Mouse (Mus musculus) heart, adult 8-10 months (tissue): ENCODE results near the gene Ralb. TPM values are rescaled to one million over a fixed set of nuclear protein-coding genes. Genes with fewer than 3 reads are reported as not detected.

Source experiments
- DNase-seq: peaks from one replicate; pipeline ENCODE4 v3.0.0; 2022; ENCODE audit warnings: low spot score
- total RNA-seq, 4 experiments: library from RNA; stranded (reverse); gene quantifications; 2 replicates each; pipeline ENCODE4 v1.2.4; 2022

The Ralb gene
- total RNA-seq, 4 experiments from 2014 or later = 22.7 to 29.9 (median 27.2) TPM

- DNase-seq = no peak
Measured at GRCm38 (mm10) chr1:119494024-119494711, 10.4 kb downstream of the Ralb start.

GRCm38 (mm10) chr1:119492505-119492904 lies 12.1 kb downstream of the Ralb start:
- no peak for DNase-seq

- peak; percentile 75 for DNase-seq
Measured at GRCm38 (mm10) chr1:119492097-119492496, 12.5 kb downstream of the Ralb start.

- no peak for DNase-seq
Measured at GRCm38 (mm10) chr1:119490765-119491164, 13.8 kb downstream of the Ralb start.

GRCm38 (mm10) chr1:119487917-119488590 lies 16.5 kb downstream of the Ralb start:
- no peak for DNase-seq

GRCm38 (mm10) chr1:119485825-119486224 lies 18.8 kb downstream of the Ralb start:
- DNase-seq = no peak

- DNase-seq = no peak
Measured at GRCm38 (mm10) chr1:119484457-119484856, 20.1 kb downstream of the Ralb start.

- DNase-seq = no peak
Measured at GRCm38 (mm10) chr1:119482891-119483290, 21.7 kb downstream of the Ralb start.

- DNase-seq = no peak
Measured at GRCm38 (mm10) chr1:119481205-119481932, 23.2 kb downstream of the Ralb start.

GRCm38 (mm10) chr1:119480678-119481077 lies 23.9 kb downstream of the Ralb start:
- DNase-seq = no peak

- DNase-seq = no peak
Measured at GRCm38 (mm10) chr1:119479641-119480040, 25.0 kb downstream of the Ralb start.

- no peak for DNase-seq
Measured at GRCm38 (mm10) chr1:119476905-119477353, 27.7 kb downstream of the Ralb start.

GRCm38 (mm10) chr1:119474671-119475070 lies 29.9 kb downstream of the Ralb start:
- DNase-seq = no peak

GRCm38 (mm10) chr1:119472648-119473047 lies 31.9 kb downstream of the Ralb start:
- no peak for DNase-seq

GRCm38 (mm10) chr1:119471793-119472396 lies 32.7 kb downstream of the Ralb start:
- no peak for DNase-seq

GRCm38 (mm10) chr1:119463386-119463785 lies 41.2 kb downstream of the Ralb start:
- DNase-seq = peak; percentile 52

GRCm38 (mm10) chr1:119460062-119460461 lies 44.5 kb downstream of the Ralb start:
- no peak for DNase-seq

GRCm38 (mm10) chr1:119457993-119458605 lies 46.5 kb downstream of the Ralb start:
- DNase-seq = peak; percentile 57

GRCm38 (mm10) chr1:119457528-119457855 lies 47.1 kb downstream of the Ralb start:
- no peak for DNase-seq

GRCm38 (mm10) chr1:119456671-119457527 lies 47.7 kb downstream of the Ralb start:
- DNase-seq = no peak

GRCm38 (mm10) chr1:119453731-119454130 lies 50.9 kb downstream of the Ralb start:
- no peak for DNase-seq
